Mouse (Mus musculus) brain, embryonic 14.5 days (tissue): Measurements from ENCODE around the gene Iba57.

Source experiments
- CTCF ChIP-seq: fragments of 200-500 bp; IDR thresholded peaks from 2 replicates; pipeline ENCODE4 v1.5.1; 2012; ENCODE audit warnings: inconsistent platforms, mild to moderate bottlenecking, moderate library complexity, borderline replicate concordance; ENCODE audit not compliant: insufficient read depth, insufficient read length; ENCODE audit errors: extremely low read depth
- POLR2A ChIP-seq: fragments of 200-500 bp; IDR thresholded peaks from 2 replicates; pipeline ENCODE4 v1.6.1; 2012; ENCODE audit warnings: mild to moderate bottlenecking, inconsistent platforms, borderline replicate concordance; ENCODE audit not compliant: poor library complexity, insufficient read depth, insufficient read length, severe bottlenecking; ENCODE audit errors: extremely low read depth

GRCm38 (mm10) chr11:59141772-59142370 lies 21.7 kb downstream of the Iba57 start:
- no peak for TF ChIP-seq CTCF
- TF ChIP-seq POLR2A, result no peak
